18 mouse cellular contexts compared by ENCODE assay signal in genomic region chr7:18799129-18799528, GRCm38 (mm10). TPM values are rescaled to one million over a fixed set of nuclear protein-coding genes. Genes with fewer than 3 reads are reported as not detected.
DNase-seq lines count a peak whose midpoint lies in the region; ATAC-seq and TF ChIP-seq lines count a peak whose summit lies in the region.
"Had no signal": no experiment of that assay in that cellular context is flagged by ENCODE, and none has a peak within 500 bp of the region (broad histone marks: within the 10 kb centered on the region; RNA-seq: fewer than 3 reads in every experiment).

No protein-coding gene starts in this region.

- no peak overlapping the region for H3K27ac ChIP-seq in left cerebral cortex, adult 2 months
- H3K27ac ChIP-seq in hindbrain, embryonic 14.5 days, result no peak overlapping the region
- H3K27ac ChIP-seq: lung, embryonic 15.5 days had no signal

- H3K9me3 ChIP-seq in hindbrain, embryonic 14.5 days (ENCODE audit: control insufficient read depth, low read length), result no peaks in the 10 kb centered on the region
- H3K9me3 ChIP-seq: lung, embryonic 15.5 days had no signal

- no peak for ATAC-seq in CD4-positive, CD25-positive, alpha-beta regulatory T cell, adult 4 months
- no peak for ATAC-seq in Patski
- no peak for ATAC-seq in hindbrain, embryonic 14.5 days (ENCODE audit: low FRiP score)

- POLR2A ChIA-PET in Patski (lab: Charles Lee), result no interaction called here

- peak; percentile 13 for TF ChIP-seq CTCF in left cerebral cortex, adult 2 months (IDR thresholded peaks at IDR 0.05)
- TF ChIP-seq CTCF in Patski (IDR thresholded peaks at IDR 0.05), result peak; percentile 19

- H3K36me3 ChIP-seq in hindbrain, embryonic 14.5 days (replicated peaks; ENCODE audit: control insufficient read depth, insufficient read depth), result no peaks in the 10 kb centered on the region
- H3K36me3 ChIP-seq: lung, embryonic 15.5 days had no signal

- CTCF ChIA-PET in Patski (lab: Charles Lee), result no interaction called here

- DNase-seq in CD4-positive, CD25-positive, alpha-beta regulatory T cell, adult 2 months (ENCODE audit: low read depth, low spot score), result peak; percentile 10
- no peak for DNase-seq in left cerebral cortex, adult 2 months (ENCODE audit: extremely low spot score in 1 of 2, low spot score in 2 of 2)
- no peak for DNase-seq in left cerebral cortex, adult 8-10 months (ENCODE audit: low spot score in 2 of 2)
- DNase-seq in 416B (ENCODE audit: low read depth) (peak; percentile 25), Patski (ENCODE audit: low read depth, low spot score) (no peak)
- no peak for DNase-seq in right cerebral cortex, adult 2 months (ENCODE audit: low spot score in 2 of 2)
- no peak for DNase-seq in hindbrain, embryonic 14.5 days (ENCODE audit: low spot score)
- DNase-seq: cerebellum, adult 11 months; heart, adult 18-20 months; kidney, adult 18-20 months; thymus, postnatal 14 days had no signal

- no peaks in the 10 kb centered on the region for H3K27me3 ChIP-seq in Patski
- no peaks in the 10 kb centered on the region for H3K27me3 ChIP-seq in hindbrain, embryonic 14.5 days (ENCODE audit: control insufficient read depth, insufficient read depth, low read length)
- H3K27me3 ChIP-seq: lung, embryonic 15.5 days had no signal

- H3K9ac ChIP-seq in hindbrain, embryonic 14.5 days, result no peak overlapping the region
- H3K9ac ChIP-seq: lung, embryonic 15.5 days had no signal

- in situ Hi-C loops in Patski (cut with MboI; ENCODE audit: low pct_unique_long_range_greater_than_20kb), result loop anchor here (10.0 kb wide), 1 partner anchor 74 kb away; no protein-coding TSS in a partner anchor

- no peaks in the 10 kb centered on the region for H3K4me1 ChIP-seq in hindbrain, embryonic 14.5 days (replicated peaks; ENCODE audit: control insufficient read depth, insufficient read depth, low read length)
- H3K4me1 ChIP-seq: lung, embryonic 15.5 days had no signal

- 45% methylated on average over 3 of the region's 3 CpGs for WGBS in hindbrain, embryonic 14.5 days

- no peak overlapping the region for H3K4me3 ChIP-seq in left cerebral cortex, adult 2 months
- no peak overlapping the region for H3K4me3 ChIP-seq in hindbrain, embryonic 14.5 days (replicated peaks; ENCODE audit: low read length)
- H3K4me3 ChIP-seq: lung, embryonic 15.5 days had no signal

- intact Hi-C loops in left cerebral cortex, adult 2 months (cut with DNase I), result no loop called here

- no peak overlapping the region for H3K4me2 ChIP-seq in hindbrain, embryonic 14.5 days (replicated peaks)
- H3K4me2 ChIP-seq: lung, embryonic 15.5 days; midbrain, embryonic 11.5 days had no signal

RNA-seq across cellular contexts. Expression of gene Psg19, which starts 0.8 kb away (rescaled TPM):
- not detected for polyA plus RNA-seq in CD4-positive, CD25-positive, alpha-beta regulatory T cell, adult 4 months (2017; shearing (Covaris generic))
- not detected for total RNA-seq in left cerebral cortex, adult 2 months (2021)
- total RNA-seq in left cerebral cortex, adult 8-10 months (2022), result not detected
- polyA plus RNA-seq in Patski (2021), result not detected
- not detected in 2 replicates for polyA plus RNA-seq in hindbrain, embryonic 14.5 days (2014; fragmentation: Nextera tagmentation; extraction: Ambion mirVana)
- total RNA-seq: adrenal gland, postnatal 4 days; heart, adult 18-20 months; hematopoietic stem cell, adult 5-6 weeks; layer of hippocampus, adult 8-10 months; left cerebral cortex, postnatal 25 days had no signal
- polyA plus RNA-seq: lung, embryonic 15.5 days; midbrain, embryonic 11.5 days had no signal

RNA-seq across cellular contexts. Expression of gene Psg17, which starts 22.3 kb away (rescaled TPM):
- not detected for polyA plus RNA-seq in CD4-positive, CD25-positive, alpha-beta regulatory T cell, adult 4 months (2017; shearing (Covaris generic))
- not detected for total RNA-seq in left cerebral cortex, adult 2 months (2021)
- not detected for total RNA-seq in left cerebral cortex, adult 8-10 months (2022)
- not detected for polyA plus RNA-seq in Patski (2021)
- 0.12 TPM in 1 of 2 replicates, not detected in the other for polyA plus RNA-seq in hindbrain, embryonic 14.5 days (2014; fragmentation: Nextera tagmentation; extraction: Ambion mirVana)
- total RNA-seq: adrenal gland, postnatal 4 days; heart, adult 18-20 months; hematopoietic stem cell, adult 5-6 weeks; left cerebral cortex, postnatal 25 days had no signal
- polyA plus RNA-seq: lung, embryonic 15.5 days; midbrain, embryonic 11.5 days had no signal

RNA-seq across cellular contexts. Expression of gene Mill2, which starts 40.6 kb away (rescaled TPM):
- polyA plus RNA-seq in CD4-positive, CD25-positive, alpha-beta regulatory T cell, adult 4 months (2017; shearing (Covaris generic)), result under 1 TPM in 1 of 2 experiments, not detected in 1; 0.22 TPM
- total RNA-seq in left cerebral cortex, adult 2 months (2021), result 1 to 10 TPM; 1.3 to 2.5 TPM
- total RNA-seq in left cerebral cortex, adult 8-10 months (2022), result 1 to 10 TPM; 1.5 to 2.2 (median 1.9) TPM
- 0.03 TPM for polyA plus RNA-seq in Patski (2021)
- polyA plus RNA-seq in hindbrain, embryonic 14.5 days (2014; fragmentation: Nextera tagmentation; extraction: Ambion mirVana), result 0.39 and 0.50 TPM in 2 replicates

Comparison
In these comparisons a context has a peak if more than half of its experiments do, and no peak if none do; other contexts are left out.
1. DNase-seq: peak in CD4-positive, CD25-positive, alpha-beta regulatory T cell, adult 2 months (single experiment) and 416B (single experiment); none in left cerebral cortex, adult 2 months (0 of 2), left cerebral cortex, adult 8-10 months (0 of 2), Patski (single experiment), right cerebral cortex, adult 2 months (0 of 2) and hindbrain, embryonic 14.5 days (single experiment).